Mouse (Mus musculus): ENCODE data around the gene Dqx1. TPM values are rescaled to one million over a fixed set of nuclear protein-coding genes. Genes with fewer than 3 reads are reported as not detected.
A peak's percentile ranks its signal among the peaks of the same experiment; 100 is the strongest.

Dqx1 gene
- polyA plus RNA-seq, 1 experiment from 2014 or later = 2.0 TPM

- no peak within 1 kb of the TSS for H3K27ac ChIP-seq (replicated peaks)
- peak within 1 kb of the TSS; percentile 40 for H3K4me3 ChIP-seq
- 2% methylated on average over 42 of the region's 42 CpGs for WGBS
- peaks cover 97% of the 10 kb centered on the region for H3K27me3 ChIP-seq (ENCODE audit: low read depth, poor library complexity, severe bottlenecking)
- H3K4me1 ChIP-seq = peaks cover 40% of the 10 kb centered on the region
- H3K36me3 ChIP-seq = peaks cover 10% of the 10 kb centered on the region
- H3K9me3 ChIP-seq (replicated peaks) = no peaks in the 10 kb centered on the region
- DNase-seq (ENCODE audit: low spot score) = no peak
Measured at GRCm38 (mm10) chr6:83086121-83087035, 28.7 kb downstream of the Dqx1 start, which contains the start of gene Lbx2. Gene Lbx2 (plus strand): TSS chr6:83086367.

- H3K4me1 ChIP-seq = peaks cover 40% of the 10 kb centered on the region
- no peaks in the 10 kb centered on the region for H3K9me3 ChIP-seq (replicated peaks)
- H3K4me3 ChIP-seq = peak overlapping the region; percentile 40
- H3K27ac ChIP-seq (replicated peaks) = no peak overlapping the region
- H3K36me3 ChIP-seq = peaks cover 2% of the 10 kb centered on the region; the same call in 1 of the 2 replicates
- peak; percentile 58 for DNase-seq (ENCODE audit: low spot score)
- H3K27me3 ChIP-seq (ENCODE audit: low read depth, poor library complexity, severe bottlenecking) = peaks cover 94% of the 10 kb centered on the region
- under 1% methylated on average over 47 of the region's 47 CpGs for WGBS
Measured at GRCm38 (mm10) chr6:83087205-83087925, 29.7 kb downstream of the Dqx1 start.

- peak; percentile 34 for DNase-seq (ENCODE audit: low spot score)
- Histone ChIP-seq H3K4me3 (peak overlapping the region; percentile 40), H3K27ac (replicated peaks) (no peak overlapping the region), H3K9me3 (replicated peaks) (no peaks in the 10 kb centered on the region), H3K4me1 (peaks cover 38% of the 10 kb centered on the region), H3K36me3 (no peaks in the 10 kb centered on the region), H3K27me3 (ENCODE audit: low read depth, poor library complexity, severe bottlenecking) (peaks cover 91% of the 10 kb centered on the region)
- 3% methylated on average over 9 of the region's 9 CpGs for WGBS
Measured at GRCm38 (mm10) chr6:83087926-83088260, 30.2 kb downstream of the Dqx1 start.

GRCm38 (mm10) chr6:83092416-83093127 is 34.9 kb downstream of the Dqx1 start:
- Histone ChIP-seq H3K27ac (replicated peaks) (no peak overlapping the region), H3K4me3 (no peak overlapping the region), H3K36me3 (no peaks in the 10 kb centered on the region), H3K27me3 (ENCODE audit: low read depth, poor library complexity, severe bottlenecking) (peaks cover 56% of the 10 kb centered on the region), H3K4me1 (peaks cover 8% of the 10 kb centered on the region), H3K9me3 (replicated peaks) (no peaks in the 10 kb centered on the region)
- WGBS = 55% methylated on average over 6 of the region's 6 CpGs
- DNase-seq (ENCODE audit: low spot score) = no peak

- H3K27ac ChIP-seq (replicated peaks) = no peak overlapping the region
- no peaks in the 10 kb centered on the region for H3K9me3 ChIP-seq (replicated peaks)
- H3K4me3 ChIP-seq = no peak overlapping the region
- no peaks in the 10 kb centered on the region for H3K36me3 ChIP-seq
- 39% methylated on average over 6 of the region's 6 CpGs for WGBS
- peaks cover 7% of the 10 kb centered on the region; the same call in 1 of the 2 replicates for H3K4me1 ChIP-seq
- DNase-seq (ENCODE audit: low spot score) = no peak
- H3K27me3 ChIP-seq (ENCODE audit: low read depth, poor library complexity, severe bottlenecking) = peaks cover 36% of the 10 kb centered on the region
Measured at GRCm38 (mm10) chr6:83095968-83096367, 38.3 kb downstream of the Dqx1 start.

- no peak overlapping the region for H3K27ac ChIP-seq (replicated peaks)
- no peak for DNase-seq (ENCODE audit: low spot score)
- peaks cover 29% of the 10 kb centered on the region for H3K4me1 ChIP-seq
- no peaks in the 10 kb centered on the region for H3K36me3 ChIP-seq
- H3K4me3 ChIP-seq = no peak overlapping the region
- no peaks in the 10 kb centered on the region for H3K9me3 ChIP-seq (replicated peaks)
- 83% methylated on average over 2 of the region's 2 CpGs for WGBS
- peaks cover 31% of the 10 kb centered on the region for H3K27me3 ChIP-seq (ENCODE audit: low read depth, poor library complexity, severe bottlenecking)
Measured at GRCm38 (mm10) chr6:83098411-83098810, 40.8 kb downstream of the Dqx1 start.

GRCm38 (mm10) chr6:83101316-83101687 is 43.7 kb downstream of the Dqx1 start, which contains the start of the genes Ccdc142 and Gm42688:
Gene Ccdc142 (plus strand): TSS chr6:83101601.
Gene Gm42688 (plus strand): TSS chr6:83101617.
- peaks cover 26% of the 10 kb centered on the region for H3K27me3 ChIP-seq (ENCODE audit: low read depth, poor library complexity, severe bottlenecking)
- H3K27ac ChIP-seq (replicated peaks) = peak within 1 kb of the TSS; percentile 85
- 0% methylated on average over 25 of the region's 25 CpGs for WGBS
- peaks cover 29% of the 10 kb centered on the region for H3K4me1 ChIP-seq
- H3K4me3 ChIP-seq = peak within 1 kb of the TSS; percentile 68
- peak; percentile 83 for DNase-seq (ENCODE audit: low spot score)
- H3K36me3 ChIP-seq = peaks cover 9% of the 10 kb centered on the region
- no peaks in the 10 kb centered on the region for H3K9me3 ChIP-seq (replicated peaks)

GRCm38 (mm10) chr6:83101688-83102556 is 44.3 kb downstream of the Dqx1 start:
- Histone ChIP-seq H3K4me3 (peak overlapping the region; percentile 68), H3K27me3 (ENCODE audit: low read depth, poor library complexity, severe bottlenecking) (peaks cover 26% of the 10 kb centered on the region), H3K4me1 (peaks cover 28% of the 10 kb centered on the region), H3K9me3 (replicated peaks) (no peaks in the 10 kb centered on the region), H3K27ac (replicated peaks) (peak overlapping the region; percentile 85), H3K36me3 (peaks cover 11% of the 10 kb centered on the region)
- peak; percentile 76 for DNase-seq (ENCODE audit: low spot score)
- WGBS = under 1% methylated on average over 74 of the region's 74 CpGs

GRCm38 (mm10) chr6:83103130-83103650 is 45.5 kb downstream of the Dqx1 start:
- peaks cover 15% of the 10 kb centered on the region for H3K36me3 ChIP-seq
- peak overlapping the region; percentile 68 for H3K4me3 ChIP-seq
- peaks cover 38% of the 10 kb centered on the region for H3K4me1 ChIP-seq
- WGBS = 36% methylated on average over 11 of the region's 11 CpGs
- H3K27ac ChIP-seq (replicated peaks) = no peak overlapping the region
- peaks cover 26% of the 10 kb centered on the region for H3K27me3 ChIP-seq (ENCODE audit: low read depth, poor library complexity, severe bottlenecking)
- DNase-seq (ENCODE audit: low spot score) = no peak
- no peaks in the 10 kb centered on the region for H3K9me3 ChIP-seq (replicated peaks)

- Histone ChIP-seq H3K4me1 (peaks cover 43% of the 10 kb centered on the region), H3K9me3 (replicated peaks) (no peaks in the 10 kb centered on the region), H3K27ac (replicated peaks) (no peak overlapping the region), H3K27me3 (ENCODE audit: low read depth, poor library complexity, severe bottlenecking) (peaks cover 26% of the 10 kb centered on the region), H3K4me3 (no peak overlapping the region), H3K36me3 (peaks cover 15% of the 10 kb centered on the region)
- WGBS = 77% methylated on average over 4 of the region's 4 CpGs
- DNase-seq (ENCODE audit: low spot score) = no peak
Measured at GRCm38 (mm10) chr6:83104158-83104557, 46.5 kb downstream of the Dqx1 start.

GRCm38 (mm10) chr6:83107566-83108400 is 50.1 kb downstream of the Dqx1 start:
- Histone ChIP-seq H3K27ac (replicated peaks) (peak overlapping the region; percentile 88), H3K27me3 (ENCODE audit: low read depth, poor library complexity, severe bottlenecking) (peaks cover 10% of the 10 kb centered on the region), H3K9me3 (replicated peaks) (no peaks in the 10 kb centered on the region), H3K4me1 (peaks cover 35% of the 10 kb centered on the region), H3K4me3 (peak overlapping the region; percentile 77), H3K36me3 (peaks cover 29% of the 10 kb centered on the region)
- peak; percentile 83 for DNase-seq (ENCODE audit: low spot score)
- WGBS = 36% methylated on average over 13 of the region's 13 CpGs

Data from midbrain, embryonic 10.5 days (tissue).